Mouse (Mus musculus) thymus, postnatal 25 days (tissue): Measurements from ENCODE around the gene Slc35a3.
"Not testable (repeated sequence)": the region's sequence is repeated elsewhere in the genome, so short reads cannot be mapped to it uniquely, and the experiment has no call there.

ENCODE experiments used
- DNase-seq: peaks from one replicate; pipeline ENCODE4 v3.0.0; 2022

The Slc35a3 gene

DNA sequence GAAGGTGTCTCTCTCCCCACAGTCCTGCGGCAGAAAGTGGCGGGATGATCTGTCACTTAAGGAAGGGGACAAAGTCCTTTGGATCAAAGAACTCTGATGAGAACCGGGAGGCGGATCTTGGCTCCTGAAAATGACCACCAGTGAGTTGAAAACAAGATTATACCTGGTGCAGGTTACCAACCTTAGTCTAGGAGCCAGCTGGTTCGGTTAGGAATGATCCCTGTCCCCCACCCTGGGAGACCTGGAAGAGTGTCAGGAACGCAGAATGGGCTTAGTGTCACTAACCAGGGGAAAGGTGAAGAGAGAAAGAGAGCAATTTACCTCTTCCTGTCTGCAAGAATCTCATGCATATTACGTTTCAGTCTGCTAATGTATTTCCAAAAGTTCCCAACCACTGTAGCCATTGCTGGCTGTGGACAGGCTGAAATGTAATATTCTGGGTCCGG, at the start of gene Slc35a3:
Gene Slc35a3, minus strand, starts transcription at position 396 of the 446 bp plus-strand sequence.
- DNase-seq: peak; percentile 6

DNA sequence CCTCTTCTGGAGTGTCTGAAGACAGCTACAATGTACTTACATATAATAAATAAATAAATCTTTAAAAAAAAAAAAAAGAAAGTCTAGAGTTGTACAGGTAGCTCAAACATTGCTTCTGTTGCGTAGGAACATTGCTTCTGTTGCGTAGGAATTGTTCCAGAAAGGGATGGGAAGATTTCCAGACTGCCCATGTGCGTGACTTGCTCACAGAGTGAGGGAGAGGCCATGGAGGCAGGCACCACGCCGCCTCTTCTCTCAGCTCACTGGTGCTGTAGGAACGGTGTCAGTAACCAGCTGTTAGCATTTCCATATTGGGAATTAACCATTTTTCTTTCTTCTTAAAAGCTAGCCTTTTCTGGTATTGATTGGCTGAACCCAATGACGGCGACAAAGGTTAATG, 40.2 kb upstream of the Slc35a3 start:
- no peak for DNase-seq

DNA sequence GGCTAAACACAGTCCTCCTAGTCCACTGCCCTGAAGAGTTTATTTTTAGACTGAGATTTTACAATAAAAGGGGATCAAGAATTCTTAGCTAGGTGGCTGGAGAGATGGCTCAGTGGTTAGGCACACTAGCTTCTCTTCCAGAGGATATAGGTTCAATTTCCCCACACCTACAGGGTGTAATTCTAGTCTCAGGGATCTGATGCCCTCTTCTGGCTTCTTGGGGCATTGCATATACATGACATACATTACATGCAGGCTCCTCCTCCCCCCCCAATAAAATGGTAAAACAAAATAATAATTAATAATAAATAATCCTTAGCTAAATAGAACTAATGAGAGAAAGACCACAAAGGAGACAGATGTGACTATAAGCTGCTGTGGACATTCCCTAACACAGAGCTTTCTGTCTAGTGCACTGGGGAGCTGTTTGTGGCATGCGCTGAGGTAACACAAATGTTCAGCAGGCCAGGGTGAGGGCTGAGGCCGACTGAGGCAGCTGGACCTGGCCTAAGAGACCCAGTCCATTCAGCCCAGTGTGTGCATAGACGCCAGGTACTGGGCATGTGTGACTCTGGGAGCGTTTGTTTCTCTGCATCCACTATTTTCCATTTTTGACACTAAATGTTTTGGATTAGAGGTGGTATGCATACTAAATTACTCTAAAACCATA, 38.7 kb upstream of the Slc35a3 start:
- DNase-seq: peak; percentile 59

DNA sequence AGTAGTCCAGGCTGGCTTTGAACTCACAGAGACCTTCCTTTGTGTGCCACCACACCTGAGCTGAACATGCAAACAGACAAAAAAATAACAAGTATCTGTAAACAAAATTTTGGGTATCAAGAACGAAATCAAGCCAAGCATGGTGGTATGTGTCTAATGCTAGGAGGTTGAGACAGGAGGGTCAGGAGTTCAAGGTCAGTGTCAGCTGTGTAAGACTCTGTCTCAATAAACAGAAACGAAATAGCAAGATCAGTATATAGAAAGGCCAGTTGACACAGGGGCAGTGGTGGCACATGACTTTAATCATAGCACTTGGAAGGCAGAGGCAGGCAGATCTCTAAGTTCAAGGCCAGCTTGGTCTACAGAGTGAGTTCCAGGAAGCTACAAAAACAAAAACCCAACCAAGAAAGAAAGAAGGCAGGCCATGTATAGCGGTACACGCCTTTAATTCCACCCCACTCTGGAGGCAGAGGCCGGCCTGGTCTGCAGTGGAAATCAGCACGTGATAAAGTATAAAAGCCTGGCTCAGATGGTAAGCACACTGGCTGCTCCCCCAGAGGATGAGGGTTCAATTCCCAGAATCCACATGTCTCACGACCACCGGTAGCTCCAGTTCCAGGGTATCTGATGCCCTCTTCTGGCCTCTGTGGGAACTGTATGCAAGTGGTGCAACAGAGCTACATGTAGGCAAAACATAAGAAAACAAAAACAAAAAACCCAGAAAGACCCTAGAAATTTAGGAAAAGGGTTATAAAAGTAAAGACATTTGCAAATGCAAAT, 36.0 kb upstream of the Slc35a3 start:
- peak; percentile 42 for DNase-seq

DNA sequence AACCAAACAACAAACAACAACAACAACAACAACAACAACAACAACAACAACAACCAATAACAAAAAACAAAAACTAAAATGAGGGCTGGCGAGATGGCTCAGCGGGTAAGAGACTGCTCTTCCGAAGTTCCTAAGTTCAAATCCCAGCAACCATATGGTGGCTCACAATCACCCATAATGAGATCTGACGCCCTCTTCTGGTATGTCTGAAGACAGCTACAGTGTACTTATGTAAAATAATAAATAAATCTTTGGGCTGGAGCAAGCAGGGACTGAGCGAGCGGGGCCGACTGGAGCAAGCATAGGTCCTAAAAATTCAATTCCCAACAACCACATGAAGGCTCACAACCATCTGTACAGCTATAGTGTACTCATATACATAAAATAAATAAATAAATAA, 35.0 kb upstream of the Slc35a3 start:
- not testable (repeated sequence) for DNase-seq

DNA sequence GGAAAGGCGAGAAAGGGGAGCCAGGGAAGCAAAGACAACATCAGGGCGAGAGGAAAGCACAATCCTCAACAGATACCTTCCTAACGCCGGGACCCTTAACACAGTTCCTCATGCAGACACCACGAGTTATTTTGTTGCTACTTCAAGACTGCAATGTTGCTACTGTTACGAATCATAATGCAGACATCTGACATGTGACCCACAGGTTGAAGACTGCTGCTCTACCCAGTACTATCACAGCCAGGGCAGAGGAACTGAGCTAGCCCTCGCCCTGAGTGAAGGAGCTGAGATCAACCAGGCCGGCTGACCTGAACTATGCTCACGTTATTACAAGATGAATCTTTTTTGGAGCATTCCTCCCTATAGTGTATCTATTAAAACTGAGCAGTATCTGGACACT, 28.3 kb upstream of the Slc35a3 start:
- DNase-seq: no peak

DNA sequence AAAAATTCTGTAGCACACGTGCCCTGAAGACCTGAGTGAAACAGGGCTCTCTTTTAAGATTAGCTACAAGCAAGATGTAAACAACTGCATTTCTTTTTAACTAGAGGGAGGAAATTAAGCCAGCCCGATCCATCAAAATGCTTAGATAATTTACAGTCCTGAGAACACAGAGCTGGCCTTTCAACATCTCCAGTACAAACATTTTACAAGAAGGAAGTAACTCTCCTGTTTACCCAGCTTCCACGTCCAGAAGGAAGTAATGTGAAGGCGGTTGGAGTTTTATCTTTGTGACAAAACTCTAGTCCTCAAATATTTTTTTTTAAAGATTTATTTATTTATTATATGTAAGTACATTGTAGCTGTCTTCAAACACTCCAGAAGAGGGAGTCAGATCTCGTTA, 27.5 kb upstream of the Slc35a3 start:
- no peak for DNase-seq

DNA sequence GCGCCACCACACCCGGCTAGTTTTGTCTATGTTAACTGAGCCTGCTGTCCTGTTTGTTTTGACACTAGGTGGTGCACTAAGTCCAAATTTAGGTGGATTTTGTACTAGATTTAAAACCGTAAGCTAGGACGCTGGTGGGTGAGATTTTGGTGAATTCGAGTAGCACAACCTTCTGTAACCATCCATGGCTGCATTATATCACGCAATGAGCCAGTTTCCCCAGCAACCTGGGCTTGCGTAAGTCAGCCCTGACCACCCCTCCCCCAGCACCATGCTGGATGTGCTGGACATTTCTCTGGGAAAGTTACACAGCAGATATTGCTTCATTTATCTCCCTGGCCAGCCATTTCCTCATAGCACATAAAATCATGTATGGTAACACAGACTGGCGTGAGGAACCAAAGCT, 24.7 kb upstream of the Slc35a3 start:
- DNase-seq: no peak

DNA sequence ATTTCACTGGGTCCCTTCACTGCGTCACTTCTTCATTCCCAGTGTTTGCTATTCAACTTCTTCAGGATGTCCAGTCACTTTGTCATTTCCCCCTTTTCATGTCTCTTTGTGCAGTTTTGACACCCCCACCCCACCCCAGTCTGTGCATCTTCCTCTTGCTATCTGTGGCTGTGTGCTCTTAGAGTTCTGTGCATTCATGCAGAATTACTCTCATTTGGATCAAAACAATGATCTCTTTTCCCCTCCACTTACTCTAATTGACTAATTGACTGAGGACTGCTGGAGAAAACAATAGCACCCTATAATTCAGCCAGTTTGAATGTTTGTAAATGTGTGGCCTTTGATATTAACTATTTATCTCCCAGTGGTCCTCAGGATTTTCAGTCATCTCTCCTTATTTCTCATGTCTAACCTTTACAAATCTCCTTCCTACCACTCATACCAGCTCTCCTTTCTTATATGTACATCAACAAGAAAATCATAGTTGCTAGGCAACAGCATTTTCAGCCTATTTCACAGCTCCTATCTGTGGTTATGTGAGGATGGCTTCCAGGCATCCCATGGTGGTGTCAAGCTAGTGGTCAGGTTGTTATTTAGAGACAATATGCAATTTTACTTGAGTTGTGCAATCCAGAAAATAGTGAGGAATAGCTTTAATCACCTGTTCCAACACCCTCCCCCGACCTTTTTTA, 17.0 kb upstream of the Slc35a3 start:
- no peak for DNase-seq

DNA sequence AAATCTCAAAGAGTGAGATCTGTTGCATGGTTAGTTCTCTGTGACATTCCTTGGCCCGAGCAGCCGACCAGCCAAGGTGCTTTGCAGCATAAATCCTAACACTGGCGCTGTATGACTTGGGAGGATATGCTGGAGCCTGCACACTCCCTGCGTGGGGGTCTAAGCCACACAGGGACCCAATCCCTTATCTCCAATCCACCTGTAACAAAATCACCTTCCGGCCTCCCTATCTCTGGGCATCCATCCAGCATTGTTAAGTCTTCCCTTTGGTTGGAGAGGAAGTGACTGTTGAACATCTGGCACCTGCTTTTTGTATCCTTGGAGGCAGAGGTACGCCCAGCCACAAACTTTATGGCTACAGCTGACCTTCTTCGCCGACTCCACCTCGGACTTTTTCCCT, 14.2 kb upstream of the Slc35a3 start:
- DNase-seq: no peak

DNA sequence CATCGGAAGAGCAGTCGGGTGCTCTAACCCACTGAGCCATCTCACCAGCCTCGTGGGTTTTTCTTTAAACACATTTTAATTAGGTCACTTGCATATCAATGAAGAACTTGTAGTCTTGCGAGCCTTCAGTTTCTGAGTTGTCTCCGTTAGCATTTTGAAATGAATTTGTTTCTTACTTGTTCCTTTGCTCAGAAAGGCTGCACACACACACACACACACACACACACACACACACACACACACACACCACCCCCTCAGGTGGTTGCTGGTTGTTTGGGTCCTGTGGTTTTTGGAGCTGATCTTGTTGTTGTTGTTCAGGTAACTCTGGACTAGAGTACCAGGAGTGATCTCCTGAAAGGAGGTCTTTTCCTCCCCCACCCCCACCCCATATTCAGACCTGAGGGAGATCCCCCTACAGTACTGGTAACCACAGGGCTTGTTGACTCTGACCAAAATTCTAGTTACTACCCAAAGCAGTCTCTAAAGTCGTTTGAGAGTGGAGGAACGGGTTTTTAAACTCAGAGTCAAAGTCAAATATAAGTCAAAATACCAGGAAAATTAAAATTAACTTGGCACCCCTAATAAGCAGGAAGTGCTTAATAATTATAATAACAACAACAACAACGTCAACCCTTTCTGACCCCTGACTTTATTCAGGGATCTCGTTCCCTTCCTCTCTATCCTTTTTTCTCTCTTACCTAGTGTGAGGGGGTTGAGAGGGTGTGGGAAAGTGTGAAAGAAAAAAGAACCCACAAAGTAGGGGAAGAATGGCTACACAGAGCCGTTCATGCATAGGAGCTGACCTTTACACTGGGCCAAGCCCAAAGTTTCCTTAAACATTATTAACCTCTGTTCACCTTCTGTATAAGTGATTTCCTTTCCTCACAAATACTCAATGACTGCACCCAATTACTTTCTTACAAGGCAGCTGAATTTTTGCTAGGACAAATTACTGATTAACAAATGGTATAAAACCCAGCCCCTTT, 11.2 kb upstream of the Slc35a3 start:
- no peak for DNase-seq

DNA sequence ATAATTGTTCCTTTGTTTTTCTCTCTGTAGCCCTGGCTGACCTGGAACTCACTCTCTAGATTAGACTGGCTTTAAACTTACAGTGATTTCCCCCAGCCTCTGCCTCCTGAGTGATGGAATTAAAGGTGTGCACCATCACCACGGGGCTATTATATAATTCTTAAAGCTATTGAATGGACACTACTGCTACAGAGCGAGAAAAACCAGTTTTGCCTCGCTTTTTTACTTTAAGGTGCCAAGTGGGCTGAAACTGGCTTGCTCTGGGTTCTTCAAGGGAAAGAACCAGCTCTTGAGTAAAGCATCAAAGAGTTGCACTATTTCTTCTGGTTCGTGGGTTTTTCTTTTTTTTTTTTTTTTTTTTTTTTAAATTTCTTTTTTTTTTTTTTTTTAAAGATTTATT, 10.3 kb upstream of the Slc35a3 start:
- no peak for DNase-seq

DNA sequence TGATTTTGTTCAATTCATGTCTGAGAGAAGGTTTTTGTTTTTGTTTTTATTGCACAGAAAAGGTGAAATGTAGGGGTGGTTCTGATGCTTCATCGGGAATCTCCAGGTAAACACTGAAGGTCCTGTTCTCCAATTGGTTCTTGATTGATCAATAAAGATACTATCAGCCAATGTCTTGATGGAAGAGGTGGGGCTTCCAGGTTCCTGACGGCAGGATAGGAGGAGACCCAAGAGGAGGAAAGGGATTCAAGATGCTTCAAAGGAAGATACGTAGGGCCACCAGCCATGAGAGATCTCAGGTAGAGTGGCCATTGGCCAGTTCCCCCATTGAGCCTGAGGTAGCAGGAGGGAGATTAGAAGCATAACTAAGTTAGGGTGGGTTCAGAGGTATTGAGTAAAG, 6.3 kb upstream of the Slc35a3 start:
- DNase-seq: no peak

DNA sequence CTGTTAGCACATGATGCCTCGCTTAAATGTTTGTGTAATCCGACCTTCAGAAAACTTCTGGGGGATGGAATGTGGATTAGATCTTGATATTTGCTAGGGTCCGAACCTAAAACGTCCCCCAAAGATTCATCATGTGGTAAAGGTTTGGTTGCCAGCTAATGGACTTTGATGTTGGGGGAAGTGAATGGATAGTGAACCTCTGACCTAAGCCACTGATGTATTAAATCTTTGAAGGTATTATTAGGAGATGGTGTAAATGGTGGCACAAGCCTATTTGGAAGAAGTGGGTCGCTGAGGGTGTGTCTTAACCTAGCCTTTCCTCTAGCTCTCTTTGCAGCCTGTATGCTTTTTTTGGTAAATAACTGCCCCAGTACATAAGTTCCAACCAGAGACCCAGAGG, 400 bp upstream of the Slc35a3 start:
- no peak for DNase-seq

DNA sequence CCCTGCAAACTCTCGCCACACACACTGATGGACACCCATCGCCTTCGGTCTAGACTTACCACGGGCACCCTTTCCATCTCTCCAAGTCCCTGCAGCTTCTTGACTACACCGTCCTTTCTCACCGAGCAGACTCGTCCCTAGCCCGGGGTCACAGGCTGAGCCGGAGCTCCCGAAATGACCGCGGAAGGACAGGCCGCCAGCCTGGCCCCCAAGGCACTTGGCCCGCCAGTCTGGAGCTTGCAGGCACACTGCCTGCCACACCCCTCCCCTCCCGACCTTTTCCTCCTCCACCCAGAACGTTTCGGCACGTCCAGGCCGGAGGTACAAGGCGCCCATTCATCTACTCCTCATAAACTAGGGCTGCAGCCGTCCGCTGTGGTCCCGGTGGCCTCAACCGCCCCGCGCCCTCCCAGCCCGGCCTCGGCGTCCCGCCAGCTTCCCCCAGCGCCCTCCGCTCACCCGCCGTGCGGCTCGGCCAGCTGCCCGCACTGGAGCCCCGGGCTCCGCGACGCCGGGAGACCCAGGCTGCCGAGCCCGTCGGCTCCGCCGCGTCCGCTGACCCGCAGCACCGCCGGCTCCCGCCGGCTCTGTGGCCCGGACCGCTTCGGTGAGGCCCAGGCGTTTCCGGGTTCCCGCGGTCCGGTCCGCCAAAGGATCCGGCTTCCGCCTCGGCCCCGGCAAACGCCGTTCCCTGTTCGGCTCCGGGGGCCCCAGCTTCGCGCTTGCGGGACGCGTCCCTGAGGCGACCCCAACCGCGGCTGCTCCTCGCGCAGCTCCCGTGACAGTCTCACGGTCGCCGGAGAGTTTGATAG, 801 bp downstream of the Slc35a3 start:
- peak; percentile 71 for DNase-seq

DNA sequence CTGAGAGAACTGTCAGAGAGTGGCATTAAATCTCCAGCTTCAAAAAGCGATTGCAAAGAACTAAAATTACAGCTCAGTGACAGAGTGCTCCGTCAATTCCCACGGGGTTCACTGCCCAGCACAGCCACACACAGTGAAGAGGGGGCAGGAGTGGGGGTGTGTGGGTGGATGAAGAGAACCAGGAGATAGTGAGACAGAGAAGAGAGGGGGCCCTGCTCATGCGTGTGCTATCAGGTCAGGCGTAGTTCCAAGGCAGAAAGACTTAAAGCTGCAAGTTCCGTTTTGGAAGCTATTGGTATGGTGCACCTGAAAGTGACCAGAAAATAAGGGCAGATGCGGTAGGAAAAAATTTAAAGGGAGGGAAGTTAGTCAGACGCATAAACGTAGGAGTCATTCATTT, 1.7 kb downstream of the Slc35a3 start:
- DNase-seq: no peak

DNA sequence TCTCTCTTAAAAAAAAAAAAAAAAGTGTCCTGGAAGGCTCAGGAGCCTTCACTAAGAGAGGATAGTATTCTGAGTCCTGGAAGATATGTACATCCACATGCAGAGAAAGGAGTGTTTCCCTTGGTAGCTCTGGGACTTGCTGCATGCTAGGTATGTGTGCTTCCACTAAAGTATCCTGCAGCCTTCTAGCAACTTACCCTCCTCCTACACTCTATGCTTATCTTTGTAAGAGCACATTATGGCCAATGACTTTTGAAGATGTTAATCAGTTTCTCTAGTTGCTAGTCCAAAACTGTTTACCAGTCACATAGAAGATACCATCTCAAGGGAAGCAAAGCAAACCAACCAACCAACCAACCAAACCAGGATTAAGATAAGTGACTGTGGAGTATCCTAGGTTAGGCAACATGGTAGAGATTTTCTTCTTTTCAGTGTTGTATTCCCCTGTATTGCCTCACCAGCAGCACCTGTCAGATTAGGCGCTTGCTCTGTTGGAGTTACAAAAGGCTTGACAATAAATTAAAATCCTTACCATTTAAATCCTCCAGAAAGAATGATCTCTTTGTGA, 6.9 kb downstream of the Slc35a3 start:
- no peak for DNase-seq

DNA sequence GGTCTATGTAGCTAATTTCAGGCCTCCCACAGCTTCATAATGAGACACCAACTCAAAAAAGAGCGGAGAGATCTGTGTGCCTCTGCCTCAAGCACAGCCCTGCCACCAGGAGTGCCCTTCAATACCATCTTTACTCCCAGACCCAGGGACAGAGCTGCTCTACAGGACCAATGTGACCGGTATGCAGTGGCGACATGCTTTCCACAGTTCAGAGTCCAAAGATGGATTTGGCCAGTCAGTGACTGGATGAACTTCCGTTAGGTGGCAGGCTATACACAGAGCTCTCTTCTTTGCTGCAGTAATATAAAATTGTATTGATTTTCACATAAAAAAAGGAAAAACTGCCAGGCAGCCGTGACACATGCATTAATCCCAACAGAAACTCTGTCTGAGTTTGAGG, 8.8 kb downstream of the Slc35a3 start:
- DNase-seq: no peak

DNA sequence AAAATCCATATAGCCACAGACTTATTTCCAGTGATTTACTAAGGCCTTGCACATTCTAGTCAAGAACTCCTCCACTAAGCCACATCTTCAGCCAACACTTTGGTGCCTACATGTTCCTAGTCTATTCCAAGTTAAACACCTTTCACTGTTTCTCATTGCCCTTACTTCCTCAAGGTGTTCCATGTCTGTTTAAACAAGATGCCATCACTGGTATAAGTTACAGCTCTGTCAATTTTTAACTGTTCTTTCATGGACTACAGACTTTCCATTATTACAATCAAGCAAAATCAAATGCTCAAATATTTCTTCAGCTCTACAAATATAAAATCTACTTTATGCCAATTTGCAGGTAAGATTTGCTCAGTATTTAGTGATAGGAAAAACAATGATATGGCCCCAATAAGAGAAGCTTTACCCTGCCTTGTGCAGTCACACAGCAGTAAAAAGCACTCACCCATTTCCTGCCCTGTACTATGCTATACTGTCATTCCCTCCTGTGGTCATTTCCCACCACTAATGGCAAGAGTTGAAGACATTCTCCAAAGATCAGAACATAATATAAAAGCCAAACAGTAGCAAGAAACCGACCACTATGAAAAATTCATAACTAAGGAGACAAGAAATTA, 9.9 kb downstream of the Slc35a3 start:
- DNase-seq: no peak

DNA sequence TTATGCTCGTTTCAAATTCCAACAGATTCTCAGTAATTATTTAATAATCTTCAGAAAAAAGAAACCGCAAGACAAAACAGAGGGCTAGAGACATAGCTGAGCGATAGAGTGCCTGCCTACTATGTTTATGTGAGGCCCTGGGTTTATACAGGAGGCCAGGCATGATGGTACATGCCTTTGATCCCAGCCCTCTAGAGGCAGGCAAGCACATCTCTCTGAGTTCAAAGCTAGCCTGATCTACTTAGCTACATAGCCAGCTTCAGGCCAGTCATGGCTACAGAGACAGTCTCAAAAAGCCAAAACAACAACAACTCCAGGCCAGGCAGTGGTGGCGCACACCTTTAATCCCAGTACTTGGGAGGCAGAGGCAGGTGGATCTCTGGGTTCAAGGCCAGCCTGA, 11.0 kb downstream of the Slc35a3 start:
- DNase-seq: no peak

DNA sequence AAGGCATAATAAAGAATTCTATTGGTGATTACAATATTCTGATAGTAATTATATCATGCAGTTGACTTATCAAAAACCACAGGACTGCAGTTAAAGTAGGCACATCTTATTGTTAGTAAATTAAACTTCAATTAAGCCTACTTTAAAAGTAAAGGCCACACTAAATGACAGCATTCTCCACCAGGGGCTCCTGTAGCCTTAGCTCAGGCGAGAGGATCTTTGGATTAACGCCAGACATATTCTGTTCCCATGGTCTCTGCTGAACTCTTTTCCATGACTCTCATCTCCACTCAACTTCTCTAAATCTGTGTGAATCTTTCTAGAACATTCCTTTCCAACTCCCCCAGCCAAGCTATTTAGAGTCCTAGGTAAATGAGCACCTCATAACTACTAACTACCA, 13.8 kb downstream of the Slc35a3 start:
- no peak for DNase-seq
